Mouse (Mus musculus): Measurements from ENCODE around the gene Suclg1.

DNA sequence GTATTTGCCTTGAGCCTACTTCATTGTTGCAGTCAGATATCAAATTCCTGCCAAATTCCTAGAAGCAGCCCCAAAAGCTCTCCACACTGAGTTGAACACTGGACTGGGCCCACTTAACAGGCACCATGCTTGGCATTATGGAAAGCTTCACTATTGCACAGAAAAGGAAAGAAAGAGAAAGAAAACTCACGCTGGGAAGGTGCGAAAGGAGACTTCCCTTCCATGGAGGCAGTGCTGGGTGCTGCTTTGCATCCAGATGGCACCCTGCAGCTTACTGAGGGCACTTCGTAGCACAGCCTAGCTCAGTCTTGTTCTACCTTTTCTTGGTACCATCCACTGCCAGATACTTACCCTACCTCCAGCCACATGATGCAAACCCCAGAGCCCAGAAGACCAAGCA is 12.5 kb upstream of the Suclg1 start:
- no peak for TF ChIP-seq POLR2A (IDR thresholded peaks at IDR 0.05; ENCODE audit: borderline replicate concordance, low read depth, low read length)
- TF ChIP-seq CTCF (IDR thresholded peaks at IDR 0.05; ENCODE audit: low read depth, low read length): no peak
